Mouse (Mus musculus) myocyte (in vitro differentiated cells): ENCODE measurements around the gene Parvb.

Experiments used
- E2F4 ChIP-seq: IDR thresholded peaks from one replicate; pipeline ENCODE4 v1.6.1; 2011; ENCODE audit warnings: mild to moderate bottlenecking, control low read depth, moderate library complexity; ENCODE audit not compliant: insufficient read depth
- MAX ChIP-seq: IDR thresholded peaks from one replicate; pipeline ENCODE4 v1.6.1; 2011; ENCODE audit warnings: low read depth, mild to moderate bottlenecking, control low read depth
- MYOD1 ChIP-seq, 3 experiments: IDR thresholded peaks; one replicate each; pipeline ENCODE4 v1.6.1; 2011; ENCODE audit warnings: control low read depth in 2 of 3, low read depth in 2 of 3, mild to moderate bottlenecking in 2 of 3, moderate library complexity in 1 of 3; ENCODE audit not compliant: insufficient read length in 2 of 3, control insufficient read depth in 1 of 3
- MYOG ChIP-seq, 3 experiments: IDR thresholded peaks; one replicate each; pipeline ENCODE4 v1.6.1; 2011; ENCODE audit warnings: control low read depth in 2 of 3, low read depth in 2 of 3, mild to moderate bottlenecking in 2 of 3; ENCODE audit not compliant: insufficient read length in 2 of 3, control insufficient read depth in 1 of 3, insufficient read depth in 1 of 3
- POLR2A ChIP-seq: IDR thresholded peaks from one replicate; pipeline ENCODE4 v1.6.1; 2011; ENCODE audit warnings: low read depth, mild to moderate bottlenecking, control low read depth, moderate library complexity; ENCODE audit not compliant: insufficient read length
- POLR2AphosphoS2 ChIP-seq: IDR thresholded peaks from one replicate; pipeline ENCODE4 v1.6.1; 2011; ENCODE audit warnings: low read depth, control low read depth; ENCODE audit not compliant: insufficient read length
- SRF ChIP-seq: IDR thresholded peaks from one replicate; pipeline ENCODE4 v1.6.1; 2011; ENCODE audit warnings: low read depth; ENCODE audit not compliant: control insufficient read depth, insufficient read length
- TCF12 ChIP-seq: IDR thresholded peaks from one replicate; pipeline ENCODE4 v1.6.1; 2011; ENCODE audit warnings: mild to moderate bottlenecking, control low read depth; ENCODE audit not compliant: poor library complexity, insufficient read depth, severe bottlenecking
- USF1 ChIP-seq: IDR thresholded peaks from one replicate; pipeline ENCODE4 v1.6.1; 2011; ENCODE audit warnings: low read depth, mild to moderate bottlenecking, control low read depth, moderate library complexity

GRCm38 (mm10) chr15:84324870-84325553, 93.2 kb downstream of the Parvb start:
- TF ChIP-seq POLR2A (no peak), MAX (no peak), MYOG (IDR thresholded peaks at IDR 0.05; ENCODE audit: control insufficient read depth in 1 of 3, insufficient read depth in 1 of 3, insufficient read length in 2 of 3, low read depth in 2 of 3) (no peak), TCF12 (no peak), SRF (no peak), E2F4 (no peak), USF1 (no peak), POLR2AphosphoS2 (no peak), MYOD1 (IDR thresholded peaks at IDR 0.05; ENCODE audit: control insufficient read depth in 1 of 3, insufficient read length in 2 of 3, low read depth in 2 of 3) (no peak)
